Mouse (Mus musculus) heart, adult 11 months (tissue): ENCODE measurements at regions not wholly inside any gene's neighbourhood (a gene's known extent, or its start where the extent isn't known, plus 50 kb on each side); places are given as distances from the start of the nearest gene placed in this dataset.

Experiments
- DNase-seq: peaks from one replicate; pipeline ENCODE4 v3.0.0; 2022

GRCm38 (mm10) chr8:49395029-49395428 is 551.3 kb upstream of the Tenm3 start:
- no peak for DNase-seq

GRCm38 (mm10) chr8:49389525-49389924 is 545.8 kb upstream of the Tenm3 start:
- DNase-seq, result no peak

GRCm38 (mm10) chr8:49387587-49387986 is 543.8 kb upstream of the Tenm3 start:
- DNase-seq, result no peak

- no peak for DNase-seq
Measured at GRCm38 (mm10) chr8:49372686-49373085, 528.9 kb upstream of the Tenm3 start.

- no peak for DNase-seq
Measured at GRCm38 (mm10) chr8:49362682-49363081, 518.9 kb upstream of the Tenm3 start.

GRCm38 (mm10) chr8:49361443-49361842 is 517.7 kb upstream of the Tenm3 start:
- no peak for DNase-seq

- no peak for DNase-seq
Measured at GRCm38 (mm10) chr8:49360121-49360520, 516.4 kb upstream of the Tenm3 start.

GRCm38 (mm10) chr8:49359671-49360070 is 515.9 kb upstream of the Tenm3 start:
- DNase-seq, result no peak

GRCm38 (mm10) chr8:49348602-49349001 is 504.9 kb upstream of the Tenm3 start:
- no peak for DNase-seq

GRCm38 (mm10) chr8:49338716-49339115 is 495.0 kb upstream of the Tenm3 start:
- DNase-seq, result no peak

GRCm38 (mm10) chr8:49326980-49327379 is 483.2 kb upstream of the Tenm3 start:
- DNase-seq, result no peak

- no peak for DNase-seq
Measured at GRCm38 (mm10) chr8:49321404-49321803, 477.7 kb upstream of the Tenm3 start.

- DNase-seq, result no peak
Measured at GRCm38 (mm10) chr8:49313483-49314278, 469.9 kb upstream of the Tenm3 start.

- no peak for DNase-seq
Measured at GRCm38 (mm10) chr8:49312816-49313215, 469.1 kb upstream of the Tenm3 start.

GRCm38 (mm10) chr8:49282401-49282800 is 438.6 kb upstream of the Tenm3 start:
- DNase-seq, result no peak

- no peak for DNase-seq
Measured at GRCm38 (mm10) chr8:49281254-49281653, 437.5 kb upstream of the Tenm3 start.

GRCm38 (mm10) chr8:49274031-49274430 is 430.3 kb upstream of the Tenm3 start:
- DNase-seq, result no peak

GRCm38 (mm10) chr8:49273109-49273508 is 429.4 kb upstream of the Tenm3 start:
- DNase-seq, result no peak

GRCm38 (mm10) chr8:49263416-49263815 is 419.7 kb upstream of the Tenm3 start:
- DNase-seq, result no peak

GRCm38 (mm10) chr8:49262797-49263196 is 419.0 kb upstream of the Tenm3 start:
- DNase-seq, result no peak

GRCm38 (mm10) chr8:49255954-49256353 is 412.2 kb upstream of the Tenm3 start:
- no peak for DNase-seq

- no peak for DNase-seq
Measured at GRCm38 (mm10) chr8:49254311-49254828, 410.6 kb upstream of the Tenm3 start.

- no peak for DNase-seq
Measured at GRCm38 (mm10) chr8:49243002-49243401, 399.3 kb upstream of the Tenm3 start.

- no peak for DNase-seq
Measured at GRCm38 (mm10) chr8:49236822-49237071, 393.0 kb upstream of the Tenm3 start.
